Mouse (Mus musculus): ENCODE measurements at regions not wholly inside any gene's neighbourhood (a gene's known extent, or its start where the extent isn't known, plus 50 kb on each side); places are given as distances from the start of the nearest gene placed in this dataset.

GRCm38 (mm10) chr6:94911836-94912235, 205.2 kb upstream of the Kbtbd8 start:
- DNase-seq (ENCODE audit: low spot score in 2 of 2) = no peak

GRCm38 (mm10) chr6:94911374-94911773, 205.7 kb upstream of the Kbtbd8 start:
- DNase-seq (ENCODE audit: low spot score in 2 of 2) = no peak

GRCm38 (mm10) chr6:94900862-94901261, 200.9 kb upstream of the Lrig1 start:
- DNase-seq (ENCODE audit: low spot score in 2 of 2) = no peak

GRCm38 (mm10) chr6:94898881-94899280, 198.9 kb upstream of the Lrig1 start:
- DNase-seq (ENCODE audit: low spot score in 2 of 2) = no peak

GRCm38 (mm10) chr6:94890165-94890564, 190.2 kb upstream of the Lrig1 start:
- no peak for DNase-seq (ENCODE audit: low spot score in 2 of 2)

GRCm38 (mm10) chr6:94889271-94889670, 189.3 kb upstream of the Lrig1 start:
- DNase-seq (ENCODE audit: low spot score in 2 of 2) = no peak

- DNase-seq (ENCODE audit: low spot score in 2 of 2) = no peak
Observed at GRCm38 (mm10) chr6:94881139-94881538, 181.2 kb upstream of the Lrig1 start.

GRCm38 (mm10) chr6:94875841-94876240, 175.9 kb upstream of the Lrig1 start:
- no peak for DNase-seq (ENCODE audit: low spot score in 2 of 2)

GRCm38 (mm10) chr6:94875065-94875464, 175.1 kb upstream of the Lrig1 start:
- no peak for DNase-seq (ENCODE audit: low spot score in 2 of 2)

- no peak for DNase-seq (ENCODE audit: low spot score in 2 of 2)
Observed at GRCm38 (mm10) chr6:94874415-94874814, 174.5 kb upstream of the Lrig1 start.

- no peak for DNase-seq (ENCODE audit: low spot score in 2 of 2)
Observed at GRCm38 (mm10) chr6:94867952-94868351, 168.0 kb upstream of the Lrig1 start.

- no peak for DNase-seq (ENCODE audit: low spot score in 2 of 2)
Observed at GRCm38 (mm10) chr6:94865498-94865897, 165.5 kb upstream of the Lrig1 start.

GRCm38 (mm10) chr6:94858121-94858621, 158.2 kb upstream of the Lrig1 start:
- no peak for DNase-seq (ENCODE audit: low spot score in 2 of 2)

GRCm38 (mm10) chr6:94850121-94850520, 150.2 kb upstream of the Lrig1 start:
- DNase-seq (ENCODE audit: low spot score in 2 of 2) = no peak

- no peak for DNase-seq (ENCODE audit: low spot score in 2 of 2)
Observed at GRCm38 (mm10) chr6:94849533-94849932, 149.6 kb upstream of the Lrig1 start.

- DNase-seq (ENCODE audit: low spot score in 2 of 2) = no peak
Observed at GRCm38 (mm10) chr6:94848437-94848836, 148.5 kb upstream of the Lrig1 start.

GRCm38 (mm10) chr6:94845821-94846220, 145.9 kb upstream of the Lrig1 start:
- DNase-seq (ENCODE audit: low spot score in 2 of 2) = no peak

GRCm38 (mm10) chr6:94842856-94843255, 142.9 kb upstream of the Lrig1 start:
- DNase-seq (ENCODE audit: low spot score in 2 of 2) = no peak

- no peak for DNase-seq (ENCODE audit: low spot score in 2 of 2)
Observed at GRCm38 (mm10) chr6:94841881-94842280, 141.9 kb upstream of the Lrig1 start.

GRCm38 (mm10) chr6:94835742-94836141, 135.8 kb upstream of the Lrig1 start:
- no peak for DNase-seq (ENCODE audit: low spot score in 2 of 2)

GRCm38 (mm10) chr6:94834551-94834950, 134.6 kb upstream of the Lrig1 start:
- DNase-seq (ENCODE audit: low spot score in 2 of 2) = no peak

GRCm38 (mm10) chr6:94830801-94831200, 130.8 kb upstream of the Lrig1 start:
- no peak for DNase-seq (ENCODE audit: low spot score in 2 of 2)

GRCm38 (mm10) chr6:94829246-94829645, 129.3 kb upstream of the Lrig1 start:
- DNase-seq (ENCODE audit: low spot score in 2 of 2) = no peak

GRCm38 (mm10) chr6:94826656-94827055, 126.7 kb upstream of the Lrig1 start:
- DNase-seq (ENCODE audit: low spot score in 2 of 2) = no peak

All from urinary bladder, postnatal 4 days (tissue).